Mouse (Mus musculus) hindbrain, embryonic 10.5 days (tissue): Measurements from ENCODE around the gene Gtf3c5. TPM values are rescaled to one million over a fixed set of nuclear protein-coding genes. Genes with fewer than 3 reads are reported as not detected.

ENCODE experiments used
- DNase-seq: peaks from one replicate; pipeline ENCODE4 v3.0.0-alpha.2; 2017; ENCODE audit warnings: low spot score
- H3K27ac ChIP-seq: fragments of 300-500 bp; sonication (generic); 2 replicates; pipeline ENCODE4 v1.5.1; 2016; ENCODE audit warnings: mild to moderate bottlenecking, moderate library complexity
- H3K27me3 ChIP-seq: fragments of 300-500 bp; sonication (generic); 2 replicates; pipeline ENCODE4 v1.6.1; 2016; ENCODE audit warnings: mild to moderate bottlenecking; ENCODE audit not compliant: poor library complexity, insufficient read depth, severe bottlenecking
- H3K36me3 ChIP-seq: fragments of 300-500 bp; sonication (generic); 2 replicates; pipeline ENCODE4 v1.6.1; 2016; ENCODE audit warnings: mild to moderate bottlenecking, moderate library complexity
- H3K4me1 ChIP-seq: fragments of 300-500 bp; sonication (generic); replicated peaks from 2 replicates; pipeline ENCODE4 v1.6.1; 2016; ENCODE audit warnings: mild to moderate bottlenecking
- H3K4me3 ChIP-seq: fragments of 300-500 bp; sonication (generic); 2 replicates; pipeline ENCODE4 v1.5.1; 2016; ENCODE audit warnings: mild to moderate bottlenecking, moderate library complexity
- H3K9me3 ChIP-seq: fragments of 300-500 bp; sonication (generic); 2 replicates; pipeline ENCODE4 v1.6.1; 2016; ENCODE audit warnings: mild to moderate bottlenecking, moderate library complexity
- WGBS: fragments of 180-500 bp; shearing (Covaris S2); methylation state at CpG from one replicate; pipeline ENCODE4 v1.1.7; 2016; 5-methylcytosine and 5-hydroxymethylcytosine counted together
- polyA plus RNA-seq: library from polyadenylated mRNA; unstranded; fragments of >200 nt; fragmentation: Nextera tagmentation; extraction: Ambion mirVana; gene quantifications from 2 replicates; pipeline ENCODE4 v1.2.1, GENCODE M21; 2016

Gtf3c5 gene
- polyA plus RNA-seq, 1 experiment from 2014 or later, result 61.0 TPM

DNA sequence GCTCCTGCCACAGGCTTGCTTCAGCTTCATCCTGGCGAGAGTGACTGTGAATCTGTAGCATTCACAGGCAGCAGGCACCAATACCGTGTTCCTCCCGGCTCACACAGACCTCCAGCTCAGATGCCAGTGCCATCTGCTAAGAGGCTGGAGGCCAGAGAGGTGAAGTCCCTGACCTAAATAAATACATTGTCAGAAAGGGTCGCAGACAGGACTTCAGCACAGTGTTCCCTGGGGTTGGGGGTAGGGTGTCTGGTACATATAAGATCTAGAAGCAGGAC lies 48.3 kb downstream of the Gtf3c5 start:
- peaks cover 99% of the 10 kb centered on the region for H3K4me1 ChIP-seq

DNA sequence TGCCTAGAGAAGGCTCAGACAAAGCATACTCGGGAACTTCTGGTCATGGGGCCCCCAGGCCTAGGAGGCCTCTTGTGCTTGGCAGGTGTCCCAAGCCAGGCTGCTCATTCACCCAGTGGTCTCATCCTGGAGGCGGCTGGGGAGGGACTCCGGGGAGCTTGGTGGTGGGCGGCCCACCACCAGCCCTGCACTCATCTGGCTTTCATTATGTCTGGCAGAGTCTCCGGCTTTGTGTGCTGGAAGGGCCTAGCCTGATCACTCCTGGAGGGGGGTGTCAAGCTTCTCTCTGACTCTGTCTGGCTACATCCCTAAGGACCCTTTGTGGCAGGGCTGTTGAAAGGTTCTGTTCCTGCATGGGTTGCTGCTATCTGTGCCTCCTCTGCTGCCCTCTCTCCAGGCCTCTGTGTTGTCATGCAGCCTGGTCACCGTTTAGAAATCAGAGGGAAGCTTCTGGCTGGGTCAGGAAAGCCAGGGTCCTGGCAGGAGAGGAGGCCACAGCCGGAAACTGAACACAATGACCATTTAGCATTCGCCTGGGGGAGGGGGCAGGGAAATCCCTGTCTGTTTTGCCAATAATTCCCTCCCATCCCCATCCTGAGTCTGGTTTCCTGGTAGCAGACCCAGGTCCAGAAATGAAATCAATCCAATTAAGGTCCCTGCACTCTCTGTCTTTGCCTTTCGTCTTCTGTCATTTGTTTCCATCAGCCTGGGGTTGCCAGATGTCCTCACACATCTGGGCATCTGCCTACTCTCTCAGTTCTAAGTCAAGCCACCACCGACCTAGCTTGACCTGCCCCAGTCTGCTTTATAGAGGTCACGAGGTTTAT lies 48.9 kb downstream of the Gtf3c5 start:
- Histone ChIP-seq H3K27me3 (0 out of 2 replicates have a peak, but pooled peaks cover 6% of the 10 kb centered on the region), H3K9me3 (no peaks in the 10 kb centered on the region), H3K36me3 (peaks cover 6% of the 10 kb centered on the region), H3K4me1 (peaks cover 99% of the 10 kb centered on the region), H3K4me3 (peak overlapping the region; percentile 75), H3K27ac (peak overlapping the region; percentile 89)
- DNase-seq, result peak; percentile 51
- 34% methylated on average over 11 of the region's 11 CpGs for WGBS

More for the DNA sequence above, 48.3 kb downstream of the Gtf3c5 start:
- Histone ChIP-seq H3K36me3 (peaks cover 8% of the 10 kb centered on the region), H3K9me3 (no peaks in the 10 kb centered on the region), H3K27ac (peak overlapping the region; percentile 89), H3K4me3 (peak overlapping the region; percentile 75), H3K27me3 (0 out of 2 replicates have a peak, but pooled peaks cover 6% of the 10 kb centered on the region)
- no peak for DNase-seq
- 37% methylated on average over 4 of the region's 4 CpGs for WGBS

DNA sequence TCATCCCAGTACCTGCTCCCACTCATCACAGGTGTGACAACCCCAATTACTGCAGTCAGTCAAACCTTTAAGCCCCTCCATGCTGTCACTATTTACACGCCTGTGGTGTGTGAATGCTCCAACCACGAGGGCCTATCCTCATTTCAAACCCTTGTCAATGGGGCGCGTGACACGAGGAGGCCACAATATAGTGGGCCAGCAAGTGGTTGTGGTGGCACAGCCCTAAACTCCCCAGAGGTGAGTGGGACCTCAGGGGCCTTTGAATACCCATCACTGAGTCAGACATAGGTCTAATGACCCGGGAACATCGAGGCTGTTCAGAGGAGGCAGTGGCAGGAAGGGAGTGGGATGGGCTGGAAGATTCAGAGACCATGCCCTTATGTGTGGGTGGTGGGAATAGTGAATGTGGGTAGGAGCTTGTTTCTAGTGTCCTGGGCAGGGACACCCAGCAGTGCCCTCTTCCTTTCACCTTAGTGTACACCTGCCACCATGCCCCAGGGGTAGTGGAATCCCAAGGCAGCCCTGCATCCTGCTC lies 49.6 kb downstream of the Gtf3c5 start:
- DNase-seq, result no peak
- peak overlapping the region; percentile 75 for H3K4me3 ChIP-seq
- 0 out of 2 replicates have a peak, but pooled peaks cover 6% of the 10 kb centered on the region for H3K27me3 ChIP-seq
- 59% methylated on average over 7 of the region's 7 CpGs for WGBS
- peaks cover 6% of the 10 kb centered on the region for H3K36me3 ChIP-seq
- H3K4me1 ChIP-seq, result peaks cover 99% of the 10 kb centered on the region
- H3K27ac ChIP-seq, result peak overlapping the region; percentile 89
- no peaks in the 10 kb centered on the region for H3K9me3 ChIP-seq

DNA sequence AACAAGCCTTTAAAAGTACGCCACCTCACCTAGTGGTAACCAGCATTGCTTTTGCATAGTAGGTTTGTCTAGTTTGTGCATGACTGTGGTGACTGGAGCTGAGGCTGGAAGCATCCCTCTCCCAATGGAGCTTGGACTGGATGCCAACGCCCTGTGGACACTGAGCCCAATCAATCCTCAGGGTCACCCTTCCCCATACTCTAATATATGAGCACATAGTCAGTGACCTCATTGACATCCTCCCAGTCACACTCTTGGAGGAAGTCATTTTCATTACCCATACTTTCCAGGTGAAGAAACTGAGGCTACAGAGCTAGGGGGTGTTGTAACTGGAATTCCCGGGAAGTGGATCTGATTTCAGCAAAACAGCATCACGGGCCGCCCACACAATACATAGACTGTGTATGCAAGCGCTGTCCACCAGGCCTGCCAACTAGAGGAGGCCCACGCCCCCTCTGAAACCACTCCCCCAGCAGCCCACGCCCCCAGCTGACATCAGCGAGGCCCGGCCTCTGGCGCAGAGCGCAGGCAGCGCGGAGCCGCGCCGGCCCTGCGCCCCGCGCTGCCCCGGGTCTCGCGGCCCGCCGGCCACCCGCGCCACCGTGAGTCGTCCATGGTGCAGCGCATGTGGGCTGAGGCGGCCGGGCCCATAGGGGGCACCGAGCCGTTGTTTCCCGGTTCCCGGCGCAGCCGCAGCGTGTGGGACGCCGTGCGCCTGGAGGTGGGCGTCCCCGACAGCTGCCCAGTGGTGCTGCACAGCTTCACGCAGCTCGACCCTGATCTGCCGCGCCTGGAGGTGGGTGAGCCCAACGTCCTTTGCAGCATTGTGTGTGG lies 50.4 kb downstream of the Gtf3c5 start:
- peak overlapping the region; percentile 75 for H3K4me3 ChIP-seq
- H3K27me3 ChIP-seq, result 0 out of 2 replicates have a peak, but pooled peaks cover 6% of the 10 kb centered on the region
- H3K36me3 ChIP-seq, result peaks cover 6% of the 10 kb centered on the region
- H3K4me1 ChIP-seq, result peaks cover 98% of the 10 kb centered on the region
- H3K9me3 ChIP-seq, result no peaks in the 10 kb centered on the region
- WGBS, result 3% methylated on average over 49 of the region's 49 CpGs
- DNase-seq, result peak; percentile 87
- H3K27ac ChIP-seq, result peak overlapping the region; percentile 89

DNA sequence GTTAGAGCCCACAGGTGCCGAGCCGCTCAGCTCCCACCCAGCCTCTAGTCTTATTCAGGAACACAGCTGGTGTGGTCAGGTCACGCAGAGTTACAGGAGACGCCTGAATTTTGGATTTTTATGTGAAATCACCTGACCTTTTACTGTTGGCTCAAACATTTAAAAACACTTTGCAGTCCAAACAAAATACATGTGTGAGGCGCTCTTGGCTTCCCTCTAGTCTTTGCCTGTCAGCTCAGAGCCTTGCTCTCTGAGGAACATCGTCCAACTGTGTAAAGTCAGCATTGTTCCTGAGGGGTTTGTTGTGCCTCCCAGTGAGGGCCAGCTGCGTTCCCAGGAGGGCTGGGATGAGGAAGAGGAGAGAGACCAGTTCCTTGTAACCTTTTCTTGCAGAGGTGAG lies 53.2 kb downstream of the Gtf3c5 start:
- no peak for DNase-seq
- Histone ChIP-seq H3K9me3 (no peaks in the 10 kb centered on the region), H3K27ac (peak overlapping the region; percentile 69), H3K27me3 (0 out of 2 replicates have a peak, but pooled peaks cover 6% of the 10 kb centered on the region), H3K4me1 (peaks cover 97% of the 10 kb centered on the region), H3K4me3 (no peak overlapping the region), H3K36me3 (no peaks in the 10 kb centered on the region)
- 64% methylated on average over 7 of the region's 7 CpGs for WGBS

DNA sequence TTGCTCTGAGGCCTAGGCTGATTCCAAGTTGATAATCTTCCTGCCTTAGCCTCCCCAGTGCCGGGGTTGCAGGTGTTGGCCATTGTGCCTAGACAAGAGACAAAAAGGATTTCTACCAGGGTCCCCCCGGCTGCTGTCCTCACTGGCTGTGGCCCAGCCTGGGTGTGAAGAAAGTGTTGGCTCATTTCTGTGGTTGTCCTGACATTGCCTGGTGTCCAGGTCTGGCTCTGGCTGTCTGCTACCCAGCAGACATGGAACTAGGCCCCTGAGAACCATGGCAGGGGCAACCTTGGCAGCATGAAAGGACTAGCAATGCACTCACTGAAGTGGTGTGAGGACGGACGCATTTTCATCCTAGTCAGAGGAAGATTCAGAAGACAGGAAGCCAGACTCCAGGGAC lies 53.7 kb downstream of the Gtf3c5 start:
- 0 out of 2 replicates have a peak, but pooled peaks cover 6% of the 10 kb centered on the region for H3K27me3 ChIP-seq
- H3K36me3 ChIP-seq, result no peaks in the 10 kb centered on the region
- 78% methylated on average over 4 of the region's 4 CpGs for WGBS
- H3K4me3 ChIP-seq, result no peak overlapping the region
- no peak for DNase-seq
- no peaks in the 10 kb centered on the region for H3K9me3 ChIP-seq
- peak overlapping the region; percentile 45; the same call in 1 of the 2 replicates for H3K27ac ChIP-seq
- H3K4me1 ChIP-seq, result peaks cover 97% of the 10 kb centered on the region

DNA sequence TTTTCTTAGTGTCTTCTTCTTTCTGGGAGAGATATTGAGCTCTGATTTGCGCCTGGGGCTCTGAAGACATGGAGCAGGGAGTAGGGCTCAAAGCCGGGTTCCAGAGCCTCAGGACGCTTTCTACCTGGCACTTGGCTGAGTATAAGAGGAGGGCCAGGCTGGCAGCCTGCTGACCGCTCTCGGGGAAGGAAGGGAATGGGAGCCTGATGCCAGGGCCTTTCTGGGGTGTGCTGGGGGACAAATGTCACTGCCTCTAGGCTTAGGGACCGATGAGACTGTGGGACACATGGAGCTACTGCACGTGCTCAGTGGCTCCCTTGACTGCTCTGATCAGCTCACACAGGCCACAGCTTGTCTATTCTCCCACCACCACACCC lies 55.2 kb downstream of the Gtf3c5 start:
- 88% methylated on average over 7 of the region's 7 CpGs for WGBS
- DNase-seq, result no peak
- Histone ChIP-seq H3K27ac (peak overlapping the region; percentile 62), H3K4me3 (no peak overlapping the region), H3K36me3 (no peaks in the 10 kb centered on the region), H3K27me3 (no peaks in the 10 kb centered on the region), H3K4me1 (peaks cover 97% of the 10 kb centered on the region), H3K9me3 (no peaks in the 10 kb centered on the region)

DNA sequence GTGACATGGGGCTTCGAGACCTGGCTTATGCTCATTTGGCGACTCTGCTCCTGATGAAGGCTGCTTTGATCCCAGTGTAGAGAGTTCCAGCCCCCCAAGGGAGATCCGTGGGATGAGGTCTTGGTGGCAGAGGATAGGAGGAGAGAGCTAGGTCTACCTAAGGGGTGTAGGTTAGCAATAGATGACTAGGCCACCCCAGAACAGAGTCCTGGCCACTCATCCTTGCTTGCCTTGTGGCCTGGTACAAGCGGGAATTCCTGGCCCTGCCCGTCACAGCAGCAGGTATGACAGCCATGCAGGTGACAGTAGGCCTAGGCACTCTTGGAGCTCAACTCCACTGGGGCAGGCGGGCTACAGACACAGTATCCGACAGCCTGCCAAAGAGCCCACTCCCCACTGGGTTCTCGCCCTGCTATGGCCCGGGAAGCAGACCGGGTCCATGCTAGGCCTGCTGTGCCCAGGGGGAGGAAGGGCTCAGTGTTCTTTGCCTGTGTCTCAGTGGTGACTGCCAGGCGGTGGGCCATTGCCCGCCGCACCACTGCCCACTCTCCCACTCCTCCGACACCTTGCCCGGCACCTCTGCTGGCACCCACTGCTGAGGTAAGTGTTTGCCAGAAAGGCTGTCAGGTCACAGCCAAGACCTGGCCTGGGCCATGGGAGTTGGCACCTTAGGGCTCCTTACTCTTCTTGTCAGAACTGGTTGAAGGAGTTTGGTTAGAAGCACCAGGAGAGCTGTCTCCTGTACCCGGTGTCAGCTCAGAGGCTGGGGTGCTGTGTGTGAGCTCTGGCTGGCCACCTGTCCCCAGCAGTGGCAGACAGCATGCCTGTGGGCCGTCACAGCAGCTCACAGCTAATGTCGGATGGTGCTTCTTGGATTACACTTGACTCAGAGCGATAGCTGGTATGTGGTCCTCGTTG lies 55.9 kb downstream of the Gtf3c5 start:
- Histone ChIP-seq H3K27ac (peak overlapping the region; percentile 62), H3K36me3 (no peaks in the 10 kb centered on the region), H3K4me3 (no peak overlapping the region), H3K9me3 (no peaks in the 10 kb centered on the region), H3K27me3 (no peaks in the 10 kb centered on the region), H3K4me1 (peaks cover 93% of the 10 kb centered on the region)
- DNase-seq, result no peak
- whole genome bisulfite sequencing, result 89% methylated on average over 20 of the region's 20 CpGs

DNA sequence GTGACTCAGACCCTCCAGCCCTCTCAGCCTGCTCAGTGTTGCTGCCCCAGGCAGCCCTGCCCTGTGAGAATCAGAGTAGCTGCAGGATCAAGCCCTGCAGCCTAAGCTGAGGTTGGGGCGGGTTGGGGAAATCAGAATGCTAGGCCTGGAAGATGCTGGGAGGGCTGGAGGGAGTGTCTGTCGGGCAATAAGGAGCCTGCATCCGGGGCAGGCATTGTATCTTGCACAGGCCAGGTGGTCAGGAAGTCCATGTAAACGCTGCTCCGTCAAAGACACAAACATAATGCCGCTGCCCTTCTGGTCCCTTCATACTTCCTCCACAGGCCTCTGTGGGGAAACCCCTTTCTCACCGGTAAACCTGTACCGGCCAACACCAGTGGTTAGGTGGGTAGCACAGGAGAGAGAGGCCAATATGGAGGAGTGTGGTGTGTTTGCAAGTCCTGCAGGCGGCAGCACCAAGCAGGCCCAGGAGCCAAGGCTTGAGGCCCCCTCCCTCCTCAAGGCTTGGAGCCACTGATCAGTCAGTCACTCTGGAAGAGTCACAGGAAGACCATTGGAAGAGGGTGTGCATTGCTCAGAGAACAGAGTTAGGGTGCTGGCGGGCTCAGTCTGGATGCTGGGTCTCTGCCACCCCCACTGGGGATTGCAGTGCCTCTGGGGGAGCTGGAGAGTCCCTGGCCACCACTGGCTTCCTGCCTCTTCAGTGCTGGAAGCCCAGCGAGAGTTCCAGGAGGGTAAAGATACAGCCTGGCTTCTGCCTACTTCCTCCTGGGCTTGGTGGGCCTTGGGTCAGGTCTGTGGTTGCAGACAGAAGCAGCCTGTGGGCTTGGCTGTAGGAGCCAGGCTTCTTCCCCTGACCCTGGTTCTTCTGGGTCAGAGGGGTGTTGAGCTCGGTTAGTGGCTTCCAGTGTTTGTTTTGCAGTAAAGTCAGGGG lies 57.3 kb downstream of the Gtf3c5 start:
- 0 out of 2 replicates have a peak, but pooled peaks cover 5% of the 10 kb centered on the region for H3K36me3 ChIP-seq
- no peaks in the 10 kb centered on the region for H3K9me3 ChIP-seq
- H3K4me3 ChIP-seq, result peak overlapping the region; percentile 27; the same call in 1 of the 2 replicates
- no peak for DNase-seq
- H3K4me1 ChIP-seq, result peaks cover 88% of the 10 kb centered on the region
- H3K27ac ChIP-seq, result peak overlapping the region; percentile 88
- WGBS, result 47% methylated on average over 12 of the region's 12 CpGs
- H3K27me3 ChIP-seq, result no peaks in the 10 kb centered on the region

DNA sequence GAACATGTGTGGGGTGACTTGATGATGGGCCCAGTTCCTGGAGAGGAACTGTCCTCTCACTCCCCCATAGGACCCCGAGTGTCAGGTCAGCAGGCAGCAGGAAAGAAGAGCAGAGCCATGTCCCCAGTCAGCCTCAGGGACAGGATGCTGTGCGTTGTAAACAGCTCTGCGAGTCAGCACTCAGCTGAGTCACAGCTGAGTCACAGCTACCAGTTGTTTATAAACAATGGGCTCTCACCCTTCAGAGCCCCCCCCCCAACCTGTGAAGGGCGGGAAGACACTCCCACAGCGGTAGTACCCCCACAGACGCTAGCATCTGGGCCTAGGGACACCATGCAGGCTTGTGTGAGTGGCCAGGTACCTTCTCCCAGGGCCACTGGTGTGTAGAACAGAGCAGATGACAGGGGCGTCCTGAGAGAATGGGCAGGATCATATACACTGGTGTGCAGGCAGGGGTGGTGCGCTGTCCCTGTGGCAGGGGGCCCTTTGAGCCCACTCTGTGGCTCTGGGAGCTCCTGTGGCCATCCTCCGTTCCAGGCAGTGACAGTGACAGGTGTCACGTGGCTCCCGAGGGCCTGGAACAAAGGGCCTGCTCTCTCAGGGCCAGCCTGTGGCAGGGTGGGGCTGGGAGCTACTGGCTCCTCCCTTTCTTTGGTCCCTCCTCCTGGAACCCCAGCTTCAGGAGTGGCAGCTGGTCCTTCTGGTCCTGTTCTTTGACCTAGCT lies 58.2 kb downstream of the Gtf3c5 start:
- Histone ChIP-seq H3K9me3 (no peaks in the 10 kb centered on the region), H3K4me3 (peak overlapping the region; percentile 27), H3K27me3 (no peaks in the 10 kb centered on the region), H3K36me3 (0 out of 2 replicates have a peak, but pooled peaks cover 5% of the 10 kb centered on the region), H3K27ac (peak overlapping the region; percentile 88), H3K4me1 (peaks cover 86% of the 10 kb centered on the region)
- DNase-seq, result peak; percentile 79
- 14% methylated on average over 11 of the region's 11 CpGs for WGBS

DNA sequence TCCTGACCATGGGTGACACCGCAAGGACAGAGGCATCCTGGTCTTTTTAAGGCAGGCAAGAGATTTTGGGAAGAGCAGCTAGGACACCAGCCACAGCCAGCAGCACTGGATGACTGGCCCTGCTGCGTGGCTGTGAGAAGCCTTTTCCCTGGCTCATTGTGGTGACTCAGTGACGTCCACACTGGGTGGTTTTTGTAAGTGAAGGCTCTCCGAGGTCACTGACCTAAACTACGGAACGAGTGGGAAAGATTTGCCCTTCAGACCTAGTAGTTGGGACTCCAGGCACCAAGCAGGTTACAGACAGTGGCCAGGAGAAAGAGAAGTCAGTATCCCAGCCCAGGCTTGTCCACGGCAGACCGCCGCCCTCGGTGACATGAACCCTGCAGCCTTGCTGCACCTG lies 59.1 kb downstream of the Gtf3c5 start:
- no peak for DNase-seq
- Histone ChIP-seq H3K27ac (peak overlapping the region; percentile 88), H3K4me1 (peaks cover 86% of the 10 kb centered on the region), H3K9me3 (no peaks in the 10 kb centered on the region), H3K4me3 (no peak overlapping the region), H3K27me3 (no peaks in the 10 kb centered on the region), H3K36me3 (0 out of 2 replicates have a peak, but pooled peaks cover 5% of the 10 kb centered on the region)
- WGBS, result 73% methylated on average over 10 of the region's 10 CpGs
